Mouse (Mus musculus) mesoderm, embryonic 11.5 days (tissue): Measurements from ENCODE around the gene Ppp2r5e.
"Not testable (repeated sequence)": the region's sequence is repeated elsewhere in the genome, so short reads cannot be mapped to it uniquely, and the experiment has no call there.

Experiments
- DNase-seq: peaks from one replicate; pipeline ENCODE4 v3.0.0-alpha.2; 2012; ENCODE audit warnings: low read depth, low spot score

Ppp2r5e gene

GRCm38 (mm10) chr12:75432400-75432799, 163.6 kb downstream of the Ppp2r5e start:
- not testable (repeated sequence) for DNase-seq

GRCm38 (mm10) chr12:75429685-75430396, 166.2 kb downstream of the Ppp2r5e start:
- DNase-seq, result no peak

GRCm38 (mm10) chr12:75428719-75429118, 167.3 kb downstream of the Ppp2r5e start:
- DNase-seq, result no peak

- DNase-seq, result no peak
Measured at GRCm38 (mm10) chr12:75425882-75426281, 170.2 kb downstream of the Ppp2r5e start.

- DNase-seq, result no peak
Measured at GRCm38 (mm10) chr12:75424817-75425216, 171.2 kb downstream of the Ppp2r5e start.

GRCm38 (mm10) chr12:75424359-75424758, 171.7 kb downstream of the Ppp2r5e start:
- no peak for DNase-seq

GRCm38 (mm10) chr12:75416681-75417080, 179.4 kb downstream of the Ppp2r5e start, which contains the start of gene Gphb5:
TSS of gene Gphb5 (minus strand) at chr12:75416781.
- DNase-seq, result no peak

GRCm38 (mm10) chr12:75414991-75415390, 181.1 kb downstream of the Ppp2r5e start:
- no peak for DNase-seq

GRCm38 (mm10) chr12:75412964-75413363, 183.1 kb downstream of the Ppp2r5e start:
- DNase-seq, result no peak
